Mouse (Mus musculus) erythroblast, embryonic 14.5 days (primary cell): ENCODE results near the gene Apoc4.

Experiments used
- GATA1 ChIP-seq: IDR thresholded peaks from 2 replicates; pipeline ENCODE4 v1.6.1; 2012; ENCODE audit warnings: low read length, inconsistent platforms, mixed read lengths
- TAL1 ChIP-seq: IDR thresholded peaks from 3 replicates; pipeline ENCODE4 v1.6.1; 2012; ENCODE audit warnings: low read length, inconsistent platforms, mixed read lengths

GRCm38 (mm10) chr7:19695213-19695594 is 13.9 kb upstream of the Apoc4 start:
- TF ChIP-seq TAL1 (no peak), GATA1 (no peak)
